Mouse (Mus musculus): ENCODE results near the gene Capn1. TPM values are rescaled to one million over a fixed set of nuclear protein-coding genes. Genes with fewer than 3 reads are reported as not detected.

The Capn1 gene
- polyA plus RNA-seq, 1 experiment, result 2.5 TPM

GRCm38 (mm10) chr19:6057313-6058096, 41.8 kb upstream of the Capn1 start, which contains the start of the genes Mrpl49 and Fau:
Mrpl49 (minus strand) TSS chr19:6057785.
Fau (plus strand) TSS chr19:6057844.
- Histone ChIP-seq H3K27ac (ENCODE audit: control insufficient read depth, insufficient read depth, low read depth, low read length) (peak within 1 kb of the TSS; percentile 97), H3K36me3 (ENCODE audit: control insufficient read depth, insufficient read depth, low read length) (no peaks in the 10 kb centered on the region)

GRCm38 (mm10) chr19:6056696-6057095, 41.0 kb upstream of the Capn1 start:
- H3K4me3 ChIP-seq (ENCODE audit: control insufficient read depth, low read depth, low read length), result peak overlapping the region; percentile 99; the same call in 1 of the 2 replicates
- no peak overlapping the region for H3K27ac ChIP-seq (ENCODE audit: control insufficient read depth, insufficient read depth, low read depth, low read length)
- no peaks in the 10 kb centered on the region for H3K27me3 ChIP-seq (ENCODE audit: control insufficient read depth, insufficient read depth, low read length)
- peaks cover 5% of the 10 kb centered on the region for H3K4me1 ChIP-seq (ENCODE audit: control insufficient read depth, insufficient read depth, low read length)
- H3K36me3 ChIP-seq (ENCODE audit: control insufficient read depth, insufficient read depth, low read length), result no peaks in the 10 kb centered on the region; the same call in none of the 2 replicates
- TF ChIP-seq POLR2A (IDR thresholded peaks at IDR 0.05; ENCODE audit: control insufficient read depth, low read depth, low read length), result no peak
- no peak for TF ChIP-seq CTCF (IDR thresholded peaks at IDR 0.05; ENCODE audit: control insufficient read depth, insufficient read depth, insufficient replicate concordance, low read depth, low read length)

More at GRCm38 (mm10) chr19:6057313-6058096, 41.8 kb upstream of the Capn1 start, which contains the start of the genes Mrpl49 and Fau:
- no peaks in the 10 kb centered on the region for H3K27me3 ChIP-seq (ENCODE audit: control insufficient read depth, insufficient read depth, low read length)
- peak within 1 kb of the TSS; percentile 99 for H3K4me3 ChIP-seq (ENCODE audit: control insufficient read depth, low read depth, low read length)
- peaks cover 6% of the 10 kb centered on the region for H3K4me1 ChIP-seq (ENCODE audit: control insufficient read depth, insufficient read depth, low read length)
- TF ChIP-seq POLR2A (IDR thresholded peaks at IDR 0.05; ENCODE audit: control insufficient read depth, low read depth, low read length), result peak; percentile 96
- TF ChIP-seq CTCF (IDR thresholded peaks at IDR 0.05; ENCODE audit: control insufficient read depth, insufficient read depth, insufficient replicate concordance, low read depth, low read length), result no peak

GRCm38 (mm10) chr19:6054296-6054695, 38.6 kb upstream of the Capn1 start:
- Histone ChIP-seq H3K4me1 (ENCODE audit: control insufficient read depth, insufficient read depth, low read length) (peaks cover 2% of the 10 kb centered on the region; the same call in 1 of the 2 replicates), H3K27ac (ENCODE audit: control insufficient read depth, insufficient read depth, low read depth, low read length) (no peak overlapping the region), H3K4me3 (ENCODE audit: control insufficient read depth, low read depth, low read length) (no peak overlapping the region), H3K27me3 (ENCODE audit: control insufficient read depth, insufficient read depth, low read length) (no peaks in the 10 kb centered on the region), H3K36me3 (ENCODE audit: control insufficient read depth, insufficient read depth, low read length) (no peaks in the 10 kb centered on the region; the same call in none of the 2 replicates)
- no peak for TF ChIP-seq CTCF (IDR thresholded peaks at IDR 0.05; ENCODE audit: control insufficient read depth, insufficient read depth, insufficient replicate concordance, low read depth, low read length)
- TF ChIP-seq POLR2A (IDR thresholded peaks at IDR 0.05; ENCODE audit: control insufficient read depth, low read depth, low read length), result no peak

GRCm38 (mm10) chr19:6052516-6052915, 36.8 kb upstream of the Capn1 start:
- no peak overlapping the region for H3K4me3 ChIP-seq (ENCODE audit: control insufficient read depth, low read depth, low read length)
- peaks cover 2% of the 10 kb centered on the region for H3K36me3 ChIP-seq (ENCODE audit: control insufficient read depth, insufficient read depth, low read length)
- no peaks in the 10 kb centered on the region for H3K27me3 ChIP-seq (ENCODE audit: control insufficient read depth, insufficient read depth, low read length)
- TF ChIP-seq POLR2A (IDR thresholded peaks at IDR 0.05; ENCODE audit: control insufficient read depth, low read depth, low read length) (no peak), CTCF (IDR thresholded peaks at IDR 0.05; ENCODE audit: control insufficient read depth, insufficient read depth, insufficient replicate concordance, low read depth, low read length) (no peak)
- H3K4me1 ChIP-seq (ENCODE audit: control insufficient read depth, insufficient read depth, low read length), result peaks cover 4% of the 10 kb centered on the region
- H3K27ac ChIP-seq (ENCODE audit: control insufficient read depth, insufficient read depth, low read depth, low read length), result no peak overlapping the region

- Histone ChIP-seq H3K27me3 (ENCODE audit: control insufficient read depth, insufficient read depth, low read length) (no peaks in the 10 kb centered on the region), H3K36me3 (ENCODE audit: control insufficient read depth, insufficient read depth, low read length) (peaks cover 2% of the 10 kb centered on the region), H3K4me1 (ENCODE audit: control insufficient read depth, insufficient read depth, low read length) (peaks cover 5% of the 10 kb centered on the region), H3K4me3 (ENCODE audit: control insufficient read depth, low read depth, low read length) (no peak overlapping the region), H3K27ac (ENCODE audit: control insufficient read depth, insufficient read depth, low read depth, low read length) (no peak overlapping the region)
- TF ChIP-seq CTCF (IDR thresholded peaks at IDR 0.05; ENCODE audit: control insufficient read depth, insufficient read depth, insufficient replicate concordance, low read depth, low read length), result peak; percentile 4; the same call in 1 of the 2 replicates
- TF ChIP-seq POLR2A (IDR thresholded peaks at IDR 0.05; ENCODE audit: control insufficient read depth, low read depth, low read length), result no peak
These were observed 33.1 kb upstream of the Capn1 start for GRCm38 (mm10) chr19:6048681-6049410.

GRCm38 (mm10) chr19:6047899-6048166, 32.1 kb upstream of the Capn1 start:
- peaks cover 2% of the 10 kb centered on the region for H3K36me3 ChIP-seq (ENCODE audit: control insufficient read depth, insufficient read depth, low read length)
- peaks cover 5% of the 10 kb centered on the region for H3K4me1 ChIP-seq (ENCODE audit: control insufficient read depth, insufficient read depth, low read length)
- H3K27me3 ChIP-seq (ENCODE audit: control insufficient read depth, insufficient read depth, low read length), result no peaks in the 10 kb centered on the region
- TF ChIP-seq CTCF (IDR thresholded peaks at IDR 0.05; ENCODE audit: control insufficient read depth, insufficient read depth, insufficient replicate concordance, low read depth, low read length) (no peak), POLR2A (IDR thresholded peaks at IDR 0.05; ENCODE audit: control insufficient read depth, low read depth, low read length) (no peak)
- peak overlapping the region; percentile 88 for H3K4me3 ChIP-seq (ENCODE audit: control insufficient read depth, low read depth, low read length)
- H3K27ac ChIP-seq (ENCODE audit: control insufficient read depth, insufficient read depth, low read depth, low read length), result peak overlapping the region; percentile 41; the same call in 1 of the 2 replicates

Measured in testis, adult 2 months (tissue).